Mouse (Mus musculus) heart, adult 18-20 months (tissue): ENCODE measurements around the gene Cchcr1. TPM values are rescaled to one million over a fixed set of nuclear protein-coding genes. Genes with fewer than 3 reads are reported as not detected.
"Not testable (repeated sequence)": the region's sequence is repeated elsewhere in the genome, so short reads cannot be mapped to it uniquely, and the experiment has no call there.

ENCODE experiments used
- DNase-seq, 2 experiments: peaks; one replicate each; pipeline ENCODE4 v3.0.0; 2021 to 2022; ENCODE audit warnings: mixed read lengths in 1 of 2
- long read RNA-seq, 2 experiments: library from polyadenylated mRNA; stranded (forward); transcript quantifications; one replicate each; pipeline ENCODE4 v2.0.0; 2021
- total RNA-seq, 2 experiments: library from RNA; stranded (reverse); gene quantifications; 2 replicates each; pipeline ENCODE4 v1.2.3; 2021

Gene Cchcr1
- total RNA-seq, result 1 to 10 TPM; 1.9 to 4.0 TPM
- long read RNA-seq, experiment 1, partial matches to known transcripts, result 0 of 7 reads
- long read RNA-seq, experiment 1, other reads (novel, unspliced or antisense), result 3 of 7 reads
- long read RNA-seq, experiment 2, result 0 reads

- peak; percentile 97 to 98 for DNase-seq
Observed at GRCm38 (mm10) chr17:35516652-35517500, at the start of gene Cchcr1, which contains the start of gene Tcf19. Gene Cchcr1 (plus strand): TSS chr17:35517100. Gene Tcf19 (minus strand): TSS chr17:35516824.

- not testable (repeated sequence) for DNase-seq
Observed at GRCm38 (mm10) chr17:35468936-35469335, 48.0 kb upstream of the Cchcr1 start.

GRCm38 (mm10) chr17:35469842-35470751 is 46.8 kb upstream of the Cchcr1 start, which contains the start of gene H2-Q10:
Gene H2-Q10 (plus strand): TSS chr17:35470089.
- DNase-seq, result no peak

GRCm38 (mm10) chr17:35484066-35484465 is 32.8 kb upstream of the Cchcr1 start:
- peak; percentile 35 to 69 for DNase-seq

- DNase-seq, result peak in 1 of 2 experiments; percentile 11
Observed at GRCm38 (mm10) chr17:35485702-35486101, 31.2 kb upstream of the Cchcr1 start.

- no peak for DNase-seq
Observed at GRCm38 (mm10) chr17:35486726-35487125, 30.2 kb upstream of the Cchcr1 start.

GRCm38 (mm10) chr17:35488041-35488440 is 28.9 kb upstream of the Cchcr1 start:
- DNase-seq, result no peak

GRCm38 (mm10) chr17:35490320-35490719 is 26.6 kb upstream of the Cchcr1 start:
- no peak for DNase-seq

GRCm38 (mm10) chr17:35497124-35497523 is 19.8 kb upstream of the Cchcr1 start:
- no peak for DNase-seq

- no peak for DNase-seq
Observed at GRCm38 (mm10) chr17:35502226-35502625, 14.7 kb upstream of the Cchcr1 start.

- DNase-seq, result no peak
Observed at GRCm38 (mm10) chr17:35502762-35503161, 14.1 kb upstream of the Cchcr1 start.

- DNase-seq, result no peak
Observed at GRCm38 (mm10) chr17:35503849-35504248, 13.1 kb upstream of the Cchcr1 start.

- no peak for DNase-seq
Observed at GRCm38 (mm10) chr17:35504628-35505481, 12.0 kb upstream of the Cchcr1 start.

GRCm38 (mm10) chr17:35505776-35506175 is 11.1 kb upstream of the Cchcr1 start, which contains the start of gene Pou5f1:
Gene Pou5f1 (plus strand): TSS chr17:35506018.
- DNase-seq, result no peak

GRCm38 (mm10) chr17:35506881-35507280 is 10.0 kb upstream of the Cchcr1 start:
- no peak for DNase-seq

GRCm38 (mm10) chr17:35507556-35508260 is 9.2 kb upstream of the Cchcr1 start:
- DNase-seq, result no peak

GRCm38 (mm10) chr17:35508279-35508678 is 8.6 kb upstream of the Cchcr1 start:
- not testable (repeated sequence) for DNase-seq

GRCm38 (mm10) chr17:35509284-35509683 is 7.6 kb upstream of the Cchcr1 start:
- peak in 1 of 2 experiments; percentile 18 for DNase-seq

- DNase-seq, result no peak
Observed at GRCm38 (mm10) chr17:35512916-35513626, 3.8 kb upstream of the Cchcr1 start.

GRCm38 (mm10) chr17:35513886-35514285 is 3.0 kb upstream of the Cchcr1 start:
- DNase-seq, result peak; percentile 63 to 92
